Mouse (Mus musculus): ENCODE data around the gene Dhrs7. TPM values are rescaled to one million over a fixed set of nuclear protein-coding genes. Genes with fewer than 3 reads are reported as not detected.

The Dhrs7 gene
- polyA plus RNA-seq, 1 experiment from 2014 or later, result 8.7 TPM

DNA sequence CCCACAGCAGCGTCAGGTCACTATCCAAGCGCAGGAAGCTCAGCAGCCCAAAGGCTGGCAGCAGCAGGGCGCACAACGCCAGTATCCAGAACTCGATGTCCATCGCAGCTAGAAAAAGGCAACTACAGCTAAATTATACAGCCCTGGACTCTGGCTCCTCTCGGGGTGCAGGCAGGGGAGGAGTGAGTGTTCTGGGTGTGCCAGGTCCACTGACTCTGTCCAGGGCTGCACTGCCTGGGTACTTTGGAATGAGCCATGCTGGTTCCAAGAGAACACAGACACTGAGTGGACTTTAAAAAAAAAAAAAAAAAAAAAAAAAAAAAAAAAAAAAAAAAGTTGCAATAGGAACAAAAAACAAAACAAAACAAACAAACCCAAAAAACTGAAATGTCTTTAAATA is 36.0 kb downstream of the Dhrs7 start:
- WGBS, result 96% methylated on average over 7 of the region's 7 CpGs
- no peak for ATAC-seq (ENCODE audit: low FRiP score, low TSS enrichment)
- no peak overlapping the region for H3K27ac ChIP-seq (ENCODE audit: low read depth, low read length)
- H3K4me1 ChIP-seq (ENCODE audit: control insufficient read depth, insufficient read depth, low read length), result no peaks in the 10 kb centered on the region
- no peak overlapping the region for H3K4me2 ChIP-seq (replicated peaks; ENCODE audit: low read depth, low read length)
- no peaks in the 10 kb centered on the region for H3K27me3 ChIP-seq (ENCODE audit: control insufficient read depth, insufficient read depth, low read length)
- no peak overlapping the region for H3K9ac ChIP-seq (ENCODE audit: low read depth, low read length)
- H3K4me3 ChIP-seq (ENCODE audit: low read length), result no peak overlapping the region
- no peaks in the 10 kb centered on the region for H3K9me3 ChIP-seq (ENCODE audit: control insufficient read depth, low read length)
- H3K36me3 ChIP-seq (ENCODE audit: control insufficient read depth, insufficient read depth, low read length), result no peaks in the 10 kb centered on the region

DNA sequence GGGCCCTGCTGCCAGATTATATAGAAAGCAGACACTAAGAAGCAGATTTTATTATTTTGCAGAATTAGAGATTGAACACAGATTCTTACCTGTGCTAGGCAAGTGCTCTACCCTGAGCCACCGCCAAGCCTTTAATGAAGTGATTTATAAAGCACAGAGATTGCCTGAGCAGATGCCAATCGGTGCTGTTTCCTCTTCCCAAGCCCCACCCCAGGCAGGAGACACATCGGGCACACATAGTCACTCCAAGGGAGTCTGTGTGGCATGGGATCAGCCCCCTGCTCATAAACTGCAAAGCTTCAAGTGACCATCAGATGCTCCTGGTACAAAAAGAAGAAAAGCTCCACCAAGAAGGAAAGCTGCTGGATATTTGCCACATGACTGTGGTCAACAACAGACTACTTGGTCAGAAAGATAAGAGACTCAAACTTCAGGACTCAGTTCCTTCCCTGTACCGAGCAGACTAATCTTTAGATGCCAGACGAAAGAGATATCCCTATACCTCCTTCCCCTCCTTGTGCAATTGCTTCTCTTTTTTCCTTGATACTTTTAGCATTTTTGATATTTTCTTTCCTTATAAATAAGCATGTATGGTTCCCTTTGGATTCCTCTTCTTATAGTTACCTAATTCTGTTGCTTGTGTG is 41.7 kb downstream of the Dhrs7 start:
- ATAC-seq (ENCODE audit: low FRiP score, low TSS enrichment), result no peak
- 80% methylated on average over 5 of the region's 5 CpGs for WGBS
- Histone ChIP-seq H3K4me2 (replicated peaks; ENCODE audit: low read depth, low read length) (no peak overlapping the region), H3K27ac (ENCODE audit: low read depth, low read length) (no peak overlapping the region), H3K4me1 (ENCODE audit: control insufficient read depth, insufficient read depth, low read length) (no peaks in the 10 kb centered on the region), H3K4me3 (ENCODE audit: low read length) (no peak overlapping the region), H3K27me3 (ENCODE audit: control insufficient read depth, insufficient read depth, low read length) (no peaks in the 10 kb centered on the region), H3K9me3 (ENCODE audit: control insufficient read depth, low read length) (no peaks in the 10 kb centered on the region), H3K36me3 (ENCODE audit: control insufficient read depth, insufficient read depth, low read length) (no peaks in the 10 kb centered on the region), H3K9ac (ENCODE audit: low read depth, low read length) (no peak overlapping the region)

DNA sequence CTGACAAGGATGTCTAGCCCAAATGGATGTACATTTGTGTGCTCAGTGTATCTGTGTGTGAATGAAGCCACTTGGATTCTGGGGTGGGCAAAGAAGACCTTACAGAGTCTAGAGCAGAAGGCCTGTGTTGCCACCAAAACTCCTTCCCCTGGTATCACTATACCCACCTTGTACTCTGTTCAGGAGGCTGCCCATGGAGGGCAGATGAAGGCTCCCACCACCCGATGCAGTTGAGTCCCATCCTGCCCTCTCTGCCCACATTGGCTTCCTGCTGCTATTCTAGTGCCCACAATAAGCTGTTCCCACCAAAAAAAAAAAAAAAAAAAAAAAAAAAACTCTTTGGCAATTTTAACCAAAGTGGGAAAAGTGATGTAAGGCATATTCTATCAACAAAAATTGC is 43.3 kb downstream of the Dhrs7 start:
- H3K4me1 ChIP-seq (ENCODE audit: control insufficient read depth, insufficient read depth, low read length), result no peaks in the 10 kb centered on the region
- no peaks in the 10 kb centered on the region for H3K36me3 ChIP-seq (ENCODE audit: control insufficient read depth, insufficient read depth, low read length)
- H3K9ac ChIP-seq (ENCODE audit: low read depth, low read length), result no peak overlapping the region
- no peak overlapping the region for H3K27ac ChIP-seq (ENCODE audit: low read depth, low read length)
- H3K4me2 ChIP-seq (replicated peaks; ENCODE audit: low read depth, low read length), result no peak overlapping the region
- no peak for ATAC-seq (ENCODE audit: low FRiP score, low TSS enrichment)
- 92% methylated on average over 1 of the region's 1 CpGs for WGBS
- H3K4me3 ChIP-seq (ENCODE audit: low read length), result no peak overlapping the region
- H3K9me3 ChIP-seq (ENCODE audit: control insufficient read depth, low read length), result no peaks in the 10 kb centered on the region
- no peaks in the 10 kb centered on the region for H3K27me3 ChIP-seq (ENCODE audit: control insufficient read depth, insufficient read depth, low read length)

DNA sequence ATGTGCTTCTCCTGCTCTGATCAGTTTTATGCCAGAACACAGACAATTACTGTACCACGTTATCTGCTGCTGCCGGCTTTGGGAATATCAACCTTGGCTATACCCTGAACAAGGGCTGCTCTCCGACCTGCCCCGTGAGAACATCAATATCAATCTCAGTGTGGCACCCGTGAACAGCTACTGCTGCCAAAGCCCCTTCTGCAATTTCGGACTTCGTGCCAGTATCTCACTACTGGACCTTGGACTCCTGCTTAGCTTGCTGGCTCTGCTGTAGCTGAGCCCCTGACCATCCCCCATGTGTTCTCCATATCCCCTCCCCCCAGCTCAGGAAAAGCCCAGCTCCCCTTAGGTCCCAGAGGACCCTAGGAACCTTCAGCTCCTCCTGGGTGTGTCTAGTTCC is 43.9 kb downstream of the Dhrs7 start:
- no peak overlapping the region for H3K4me2 ChIP-seq (replicated peaks; ENCODE audit: low read depth, low read length)
- no peak for ATAC-seq (ENCODE audit: low FRiP score, low TSS enrichment)
- no peak overlapping the region for H3K27ac ChIP-seq (ENCODE audit: low read depth, low read length)
- WGBS, result 93% methylated on average over 7 of the region's 7 CpGs
- H3K4me3 ChIP-seq (ENCODE audit: low read length), result no peak overlapping the region
- no peaks in the 10 kb centered on the region for H3K27me3 ChIP-seq (ENCODE audit: control insufficient read depth, insufficient read depth, low read length)
- H3K9me3 ChIP-seq (ENCODE audit: control insufficient read depth, low read length), result no peaks in the 10 kb centered on the region
- H3K9ac ChIP-seq (ENCODE audit: low read depth, low read length), result no peak overlapping the region
- no peaks in the 10 kb centered on the region for H3K4me1 ChIP-seq (ENCODE audit: control insufficient read depth, insufficient read depth, low read length)
- no peaks in the 10 kb centered on the region for H3K36me3 ChIP-seq (ENCODE audit: control insufficient read depth, insufficient read depth, low read length)

DNA sequence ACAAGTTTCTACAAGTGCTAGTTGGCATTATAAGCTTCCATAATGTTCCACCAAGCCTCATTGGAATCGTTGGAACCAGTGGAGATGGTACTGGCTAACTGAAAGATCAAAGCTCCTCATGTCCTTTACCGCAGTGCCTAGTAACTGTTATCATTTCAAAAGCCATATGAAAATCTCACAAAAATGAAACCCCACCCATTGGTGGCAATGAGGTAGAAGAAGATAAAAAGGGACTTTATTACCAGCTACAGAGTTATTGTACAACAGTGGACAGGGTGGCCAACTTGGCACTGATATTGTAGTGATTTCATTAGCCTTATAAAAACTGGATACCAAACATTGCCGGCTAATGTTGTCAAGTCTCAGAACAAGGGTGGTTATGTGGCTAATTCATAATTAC is 52.7 kb downstream of the Dhrs7 start:
- no peak overlapping the region for H3K4me2 ChIP-seq (replicated peaks; ENCODE audit: low read depth, low read length)
- WGBS, result 86% methylated on average over 3 of the region's 3 CpGs

More for the DNA sequence above, 52.7 kb downstream of the Dhrs7 start:
- ATAC-seq (ENCODE audit: low FRiP score, low TSS enrichment), result no peak
- H3K4me1 ChIP-seq (ENCODE audit: control insufficient read depth, insufficient read depth, low read length), result no peaks in the 10 kb centered on the region
- H3K27ac ChIP-seq (ENCODE audit: low read depth, low read length), result no peak overlapping the region
- H3K9ac ChIP-seq (ENCODE audit: low read depth, low read length), result no peak overlapping the region
- no peaks in the 10 kb centered on the region for H3K9me3 ChIP-seq (ENCODE audit: control insufficient read depth, low read length)
- no peak overlapping the region for H3K4me3 ChIP-seq (ENCODE audit: low read length)
- no peaks in the 10 kb centered on the region for H3K36me3 ChIP-seq (ENCODE audit: control insufficient read depth, insufficient read depth, low read length)
- H3K27me3 ChIP-seq (ENCODE audit: control insufficient read depth, insufficient read depth, low read length), result no peaks in the 10 kb centered on the region

Other genes with a start within 250 kb of the Dhrs7 start
- gene Lrrc9, start 223.0 kb downstream of the Dhrs7 start, polyA plus RNA-seq (2014; fragmentation: Nextera tagmentation; extraction: Ambion mirVana), result 0.80 and 0.96 TPM in 2 replicates
- gene Pcnx4, start 128.5 kb downstream of the Dhrs7 start, polyA plus RNA-seq (2014; fragmentation: Nextera tagmentation; extraction: Ambion mirVana), result 5.9 and 10.2 TPM in 2 replicates
- gene Gm4756, start 15.2 kb downstream of the Dhrs7 start, polyA plus RNA-seq (2014; fragmentation: Nextera tagmentation; extraction: Ambion mirVana), result not detected in 2 replicates
- 58.2 and 73.8 TPM in 2 replicates for gene Ppm1a, start 92.5 kb upstream of the Dhrs7 start, polyA plus RNA-seq (2014; fragmentation: Nextera tagmentation; extraction: Ambion mirVana)

Measured in kidney, embryonic 14.5 days (tissue).